Mouse (Mus musculus) C2C12 (cell line): ENCODE measurements around the gene Gm5678.

Experiments
- CEBPB ChIP-seq: IDR thresholded peaks from one replicate; pipeline ENCODE4 v1.6.1; 2011; ENCODE audit warnings: low read depth, mild to moderate bottlenecking, control low read depth, moderate library complexity
- CTCF ChIP-seq: IDR thresholded peaks from one replicate; pipeline ENCODE4 v1.5.1; 2011; ENCODE audit not compliant: control insufficient read depth, insufficient read depth, insufficient read length
- USF1 ChIP-seq: IDR thresholded peaks from one replicate; pipeline ENCODE4 v1.6.1; 2011; ENCODE audit warnings: low read depth, mild to moderate bottlenecking, control low read depth, moderate library complexity

- TF ChIP-seq CTCF = no peak
- TF ChIP-seq USF1 = no peak
- no peak for TF ChIP-seq CEBPB
Measured at GRCm38 (mm10) chr16:93597551-93597950, 30.3 kb upstream of the Gm5678 start.
